Mouse (Mus musculus): Measurements from ENCODE around the gene Fbp1. TPM values are rescaled to one million over a fixed set of nuclear protein-coding genes. Genes with fewer than 3 reads are reported as not detected.
"Not testable (repeated sequence)": the region's sequence is repeated elsewhere in the genome, so short reads cannot be mapped to it uniquely, and the experiment has no call there.

Gene Fbp1
- polyA plus RNA-seq (2016; fragmentation: Nextera tagmentation; extraction: Ambion mirVana): not detected in 2 replicates

- no peak within 1 kb of the TSS for H3K27ac ChIP-seq
- H3K36me3 ChIP-seq: no peaks in the 10 kb centered on the region
- H3K9ac ChIP-seq: no peak within 1 kb of the TSS
- H3K9me3 ChIP-seq (replicated peaks): no peaks in the 10 kb centered on the region
- 6% methylated on average over 29 of the region's 29 CpGs for WGBS (ENCODE audit: insufficient replicate concordance)
- ATAC-seq: 0 out of 2 replicates have a peak, but pooled peaks have one; percentile 13
- H3K27me3 ChIP-seq (replicated peaks): peaks cover 52% of the 10 kb centered on the region
- H3K4me2 ChIP-seq: peak within 1 kb of the TSS; percentile 48
- H3K4me1 ChIP-seq: peaks cover 6% of the 10 kb centered on the region; the same call in 1 of the 2 replicates
- H3K4me3 ChIP-seq: peak within 1 kb of the TSS; percentile 24
Measured at GRCm38 (mm10) chr13:62887712-62888441, at the start of gene Fbp1. Gene Fbp1 (minus strand): TSS chr13:62888282.

GRCm38 (mm10) chr13:62932452-62932851 lies 44.4 kb upstream of the Fbp1 start:
- no peak for ATAC-seq
- Histone ChIP-seq H3K27ac (no peak overlapping the region), H3K27me3 (replicated peaks) (peaks cover 5% of the 10 kb centered on the region; the same call in 1 of the 2 replicates), H3K4me1 (no peaks in the 10 kb centered on the region), H3K4me2 (no peak overlapping the region), H3K9ac (no peak overlapping the region), H3K9me3 (replicated peaks) (no peaks in the 10 kb centered on the region), H3K4me3 (no peak overlapping the region), H3K36me3 (no peaks in the 10 kb centered on the region)
- WGBS (ENCODE audit: insufficient replicate concordance): 72% methylated on average over 4 of the region's 4 CpGs

GRCm38 (mm10) chr13:62929766-62930389 lies 41.8 kb upstream of the Fbp1 start:
- Histone ChIP-seq H3K4me1 (no peaks in the 10 kb centered on the region), H3K27ac (no peak overlapping the region), H3K9me3 (replicated peaks) (no peaks in the 10 kb centered on the region), H3K27me3 (replicated peaks) (peaks cover 5% of the 10 kb centered on the region; the same call in 1 of the 2 replicates), H3K9ac (no peak overlapping the region), H3K36me3 (no peaks in the 10 kb centered on the region), H3K4me2 (no peak overlapping the region), H3K4me3 (no peak overlapping the region)
- no peak for ATAC-seq
- WGBS (ENCODE audit: insufficient replicate concordance): 78% methylated on average over 9 of the region's 9 CpGs

GRCm38 (mm10) chr13:62929144-62929543 lies 41.1 kb upstream of the Fbp1 start:
- 69% methylated on average over 3 of the region's 3 CpGs for WGBS (ENCODE audit: insufficient replicate concordance)

GRCm38 (mm10) chr13:62927470-62927869 lies 39.4 kb upstream of the Fbp1 start:
- no peak for ATAC-seq
- Histone ChIP-seq H3K4me2 (no peak overlapping the region), H3K36me3 (no peaks in the 10 kb centered on the region), H3K9me3 (replicated peaks) (no peaks in the 10 kb centered on the region), H3K27me3 (replicated peaks) (no peaks in the 10 kb centered on the region), H3K27ac (no peak overlapping the region), H3K4me1 (no peaks in the 10 kb centered on the region), H3K9ac (no peak overlapping the region), H3K4me3 (no peak overlapping the region)
- 60% methylated on average over 1 of the region's 1 CpGs for WGBS (ENCODE audit: insufficient replicate concordance)

More at GRCm38 (mm10) chr13:62929144-62929543, 41.1 kb upstream of the Fbp1 start:
- H3K4me1 ChIP-seq; H3K27me3 ChIP-seq (replicated peaks); H3K9me3 ChIP-seq (replicated peaks); ATAC-seq; H3K27ac ChIP-seq; H3K4me3 ChIP-seq; H3K36me3 ChIP-seq; H3K9ac ChIP-seq; H3K4me2 ChIP-seq: not testable (repeated sequence)

- no peaks in the 10 kb centered on the region for H3K27me3 ChIP-seq (replicated peaks)
- ATAC-seq: no peak
- H3K9ac ChIP-seq: no peak overlapping the region
- H3K4me1 ChIP-seq: no peaks in the 10 kb centered on the region
- WGBS (ENCODE audit: insufficient replicate concordance): 56% methylated on average over 1 of the region's 1 CpGs
- no peak overlapping the region for H3K27ac ChIP-seq
- H3K4me2 ChIP-seq: no peak overlapping the region
- no peak overlapping the region for H3K4me3 ChIP-seq
- no peaks in the 10 kb centered on the region for H3K9me3 ChIP-seq (replicated peaks)
- H3K36me3 ChIP-seq: no peaks in the 10 kb centered on the region
Measured at GRCm38 (mm10) chr13:62926479-62926878, 38.4 kb upstream of the Fbp1 start.

GRCm38 (mm10) chr13:62923182-62923581 lies 35.1 kb upstream of the Fbp1 start:
- WGBS (ENCODE audit: insufficient replicate concordance): 75% methylated on average over 8 of the region's 8 CpGs
- no peak overlapping the region for H3K27ac ChIP-seq
- no peaks in the 10 kb centered on the region for H3K9me3 ChIP-seq (replicated peaks)
- no peaks in the 10 kb centered on the region for H3K36me3 ChIP-seq
- no peak for ATAC-seq
- H3K27me3 ChIP-seq (replicated peaks): no peaks in the 10 kb centered on the region
- H3K4me1 ChIP-seq: no peaks in the 10 kb centered on the region
- no peak overlapping the region for H3K9ac ChIP-seq
- no peak overlapping the region for H3K4me3 ChIP-seq
- no peak overlapping the region for H3K4me2 ChIP-seq

GRCm38 (mm10) chr13:62922645-62923044 lies 34.6 kb upstream of the Fbp1 start:
- no peak for ATAC-seq
- Histone ChIP-seq H3K27me3 (replicated peaks) (no peaks in the 10 kb centered on the region), H3K4me1 (no peaks in the 10 kb centered on the region), H3K9me3 (replicated peaks) (no peaks in the 10 kb centered on the region), H3K4me3 (no peak overlapping the region), H3K36me3 (no peaks in the 10 kb centered on the region), H3K27ac (no peak overlapping the region), H3K9ac (no peak overlapping the region), H3K4me2 (no peak overlapping the region)
- 56% methylated on average over 3 of the region's 3 CpGs for WGBS (ENCODE audit: insufficient replicate concordance)

- Histone ChIP-seq H3K4me2 (no peak overlapping the region), H3K9ac (no peak overlapping the region), H3K27me3 (replicated peaks) (no peaks in the 10 kb centered on the region), H3K4me1 (no peaks in the 10 kb centered on the region), H3K4me3 (no peak overlapping the region), H3K9me3 (replicated peaks) (no peaks in the 10 kb centered on the region), H3K36me3 (no peaks in the 10 kb centered on the region), H3K27ac (no peak overlapping the region)
- no peak for ATAC-seq
- WGBS (ENCODE audit: insufficient replicate concordance): 32% methylated on average over 11 of the region's 11 CpGs
Measured at GRCm38 (mm10) chr13:62919647-62920341, 31.7 kb upstream of the Fbp1 start.

- H3K4me2 ChIP-seq: no peak overlapping the region
- no peak overlapping the region for H3K9ac ChIP-seq
- no peaks in the 10 kb centered on the region for H3K27me3 ChIP-seq (replicated peaks)
- H3K27ac ChIP-seq: no peak overlapping the region
- H3K36me3 ChIP-seq: no peaks in the 10 kb centered on the region
- H3K4me3 ChIP-seq: no peak overlapping the region
- ATAC-seq: no peak
- no peaks in the 10 kb centered on the region for H3K9me3 ChIP-seq (replicated peaks)
- H3K4me1 ChIP-seq: 0 out of 2 replicates have a peak, but pooled peaks cover 4% of the 10 kb centered on the region
- 33% methylated on average over 1 of the region's 1 CpGs for whole genome bisulfite sequencing (ENCODE audit: insufficient replicate concordance)
Measured at GRCm38 (mm10) chr13:62917416-62918110, 29.5 kb upstream of the Fbp1 start.

- H3K36me3 ChIP-seq: no peaks in the 10 kb centered on the region
- H3K4me3 ChIP-seq: no peak overlapping the region
- no peaks in the 10 kb centered on the region for H3K27me3 ChIP-seq (replicated peaks)
- H3K9ac ChIP-seq: no peak overlapping the region
- H3K4me2 ChIP-seq: no peak overlapping the region
- no peak overlapping the region for H3K27ac ChIP-seq
- peaks cover 11% of the 10 kb centered on the region for H3K4me1 ChIP-seq
- H3K9me3 ChIP-seq (replicated peaks): no peaks in the 10 kb centered on the region
- 46% methylated on average over 4 of the region's 4 CpGs for WGBS (ENCODE audit: insufficient replicate concordance)
- ATAC-seq: no peak
Measured at GRCm38 (mm10) chr13:62916675-62917074, 28.6 kb upstream of the Fbp1 start.
